Mouse (Mus musculus) right cerebral cortex, postnatal 4 days (tissue): ENCODE data around the gene Cops6.

Source experiments
- DNase-seq: peaks from one replicate; pipeline ENCODE4 v3.0.0-alpha.2; 2022

The Cops6 gene

GRCm38 (mm10) chr5:138160842-138161665 lies at the start of gene Cops6:
TSS of gene Cops6 (plus strand) at chr5:138161071.
- DNase-seq, result peak; percentile 91

DNA sequence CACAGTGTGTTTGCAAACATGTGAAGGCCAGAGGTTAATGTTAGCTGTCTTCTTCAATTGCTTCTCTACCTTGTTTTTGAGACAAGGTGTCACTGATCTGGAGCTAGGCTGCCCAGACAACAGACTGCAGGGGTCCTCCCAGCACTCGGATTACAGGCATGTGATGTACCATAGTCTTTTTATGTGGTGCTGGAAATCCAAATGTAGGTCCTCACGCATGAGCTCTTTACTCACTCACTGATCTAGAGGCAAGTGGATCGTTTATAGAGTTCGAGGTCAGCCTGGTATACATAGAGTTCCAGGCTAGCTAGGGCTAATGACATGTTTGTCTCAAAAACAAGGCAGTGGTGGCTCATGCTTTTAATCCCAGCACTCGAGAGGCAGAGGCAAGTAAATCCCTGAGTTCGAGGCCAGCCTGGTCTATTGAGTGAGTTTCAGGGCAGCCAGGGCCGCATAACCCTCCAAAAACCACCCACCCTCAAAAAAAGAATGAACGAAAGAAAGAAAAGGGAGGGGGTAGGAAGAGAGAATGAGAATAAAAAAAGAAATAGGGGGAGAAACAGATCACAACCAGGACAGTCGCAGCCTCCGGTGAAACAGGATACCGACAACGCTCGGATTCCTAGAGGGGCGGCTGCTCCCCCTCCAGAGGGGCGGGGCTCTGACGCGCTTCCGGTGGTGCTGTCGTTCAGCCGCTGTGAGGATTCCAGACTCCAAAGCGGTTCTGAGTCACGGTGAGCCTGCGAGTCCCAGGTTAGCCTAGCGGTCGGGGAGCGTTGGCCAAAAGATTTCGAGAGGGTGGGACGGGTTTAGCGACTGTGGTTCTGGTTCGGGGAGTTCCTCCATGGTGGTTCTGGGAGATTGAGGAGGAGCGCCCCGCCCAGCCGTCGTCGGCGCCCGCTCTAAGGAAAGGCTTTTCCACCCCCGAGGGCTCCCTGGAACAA lies 44.3 kb upstream of the Cops6 start, which contains the start of gene Zscan21:
Zscan21 (plus strand) TSS at position 649 of the 944 bp plus-strand sequence.
- DNase-seq, result peak; percentile 84

DNA sequence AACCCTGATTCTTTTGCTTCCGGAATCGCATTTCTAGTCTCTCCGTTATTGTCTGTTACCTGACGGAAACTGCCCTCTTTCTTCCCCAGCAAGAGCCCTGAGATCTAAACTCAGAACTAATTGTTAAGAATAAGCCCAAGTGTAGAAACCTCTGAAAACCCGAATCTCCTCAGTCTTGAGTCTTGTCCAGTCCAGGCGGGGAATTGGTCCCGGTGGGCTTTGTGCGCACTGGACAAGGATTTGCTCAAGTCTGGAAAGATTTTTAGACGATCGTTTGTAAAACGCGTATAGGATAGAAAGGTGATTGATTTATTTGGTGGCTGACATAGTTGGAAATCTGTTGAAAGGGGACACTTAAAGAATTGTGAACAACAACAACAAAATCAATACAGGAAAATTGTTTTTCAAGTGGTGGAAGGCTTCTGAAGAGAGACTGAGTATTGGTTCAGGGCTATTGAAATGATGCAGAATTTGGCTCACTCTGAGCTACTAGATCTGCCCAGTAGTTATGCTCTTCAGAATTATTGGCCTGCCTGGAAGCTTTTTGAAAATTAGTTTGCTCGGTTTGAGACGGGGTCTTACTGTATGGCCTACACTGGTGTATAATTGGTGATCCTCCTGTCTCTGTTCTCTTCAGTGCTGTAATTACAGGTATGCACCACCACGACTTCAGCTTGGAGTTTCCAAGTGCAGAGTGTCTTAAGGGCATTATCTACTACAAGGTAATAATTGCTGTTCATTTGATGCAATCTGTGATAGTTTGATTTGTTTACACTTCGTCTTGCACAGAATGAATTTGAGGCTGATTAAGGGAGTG lies 43.5 kb upstream of the Cops6 start:
- DNase-seq, result no peak

DNA sequence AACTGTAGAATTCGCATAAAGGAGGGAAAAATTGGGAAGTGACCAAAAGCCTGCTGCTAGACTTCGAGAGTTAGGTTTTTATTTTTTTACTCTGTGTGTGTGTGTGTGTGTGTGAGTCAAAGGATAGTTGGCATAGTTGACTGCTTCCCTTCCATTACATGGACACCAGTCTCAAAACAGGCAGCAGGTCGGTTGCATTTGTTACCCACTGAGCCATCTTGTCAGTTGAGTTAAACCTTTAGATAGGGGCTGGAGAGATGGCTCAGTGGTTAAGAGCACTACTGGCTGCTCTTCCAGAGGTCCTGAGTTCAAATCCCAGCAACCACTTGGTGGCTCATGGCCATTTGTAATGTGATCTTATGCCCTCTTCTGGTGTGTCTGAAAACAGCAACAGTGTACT lies 42.8 kb upstream of the Cops6 start:
- DNase-seq, result no peak

GRCm38 (mm10) chr5:138132425-138133064 lies 28.3 kb upstream of the Cops6 start:
- no peak for DNase-seq

DNA sequence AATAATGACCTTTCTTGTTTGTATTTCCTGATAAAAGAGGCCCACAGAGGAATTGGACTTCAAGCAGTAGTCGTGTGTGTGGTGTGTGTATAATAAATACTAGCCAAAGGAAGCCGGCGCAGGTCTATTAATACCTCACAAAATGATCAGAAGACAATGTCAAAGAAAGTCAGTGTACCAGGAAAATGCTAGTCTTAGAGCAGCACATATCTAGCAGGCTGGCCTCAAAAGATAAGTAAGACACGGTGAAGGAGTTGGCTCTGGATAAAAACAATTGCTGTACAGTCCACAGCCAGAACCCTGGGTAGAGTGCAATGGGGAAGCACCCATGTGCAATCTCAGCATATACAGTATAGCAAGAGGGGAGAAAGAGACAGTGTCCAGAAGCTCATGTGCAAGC lies 23.6 kb upstream of the Cops6 start:
- DNase-seq, result no peak

GRCm38 (mm10) chr5:138137935-138138549 lies 22.8 kb upstream of the Cops6 start:
- DNase-seq, result peak; percentile 8

GRCm38 (mm10) chr5:138138585-138138984 lies 22.3 kb upstream of the Cops6 start:
- DNase-seq, result no peak

DNA sequence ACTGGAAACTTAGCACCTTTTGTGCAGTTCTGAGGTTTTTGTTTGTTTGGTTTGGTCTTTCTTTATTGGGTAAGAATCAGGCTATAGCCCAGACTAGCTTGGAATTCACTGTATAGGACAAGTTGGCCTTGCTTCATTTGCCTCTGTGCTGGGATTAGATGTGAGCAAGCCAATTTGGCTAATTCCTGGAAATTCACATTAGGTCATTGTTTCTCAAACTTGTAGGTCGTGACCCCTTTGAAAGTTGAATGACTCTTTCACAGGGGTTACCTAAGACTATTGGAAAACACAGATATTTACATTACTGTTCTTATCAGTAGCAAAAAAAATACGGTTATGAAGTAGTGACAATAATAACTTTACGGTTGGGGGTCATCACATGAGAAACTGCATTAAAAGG lies 6.5 kb upstream of the Cops6 start:
- DNase-seq, result no peak

- DNase-seq, result peak; percentile 72
Observed at GRCm38 (mm10) chr5:138155443-138155976, 5.4 kb upstream of the Cops6 start, which contains the start of gene Zfp113. TSS of gene Zfp113 (minus strand) at chr5:138155744.

DNA sequence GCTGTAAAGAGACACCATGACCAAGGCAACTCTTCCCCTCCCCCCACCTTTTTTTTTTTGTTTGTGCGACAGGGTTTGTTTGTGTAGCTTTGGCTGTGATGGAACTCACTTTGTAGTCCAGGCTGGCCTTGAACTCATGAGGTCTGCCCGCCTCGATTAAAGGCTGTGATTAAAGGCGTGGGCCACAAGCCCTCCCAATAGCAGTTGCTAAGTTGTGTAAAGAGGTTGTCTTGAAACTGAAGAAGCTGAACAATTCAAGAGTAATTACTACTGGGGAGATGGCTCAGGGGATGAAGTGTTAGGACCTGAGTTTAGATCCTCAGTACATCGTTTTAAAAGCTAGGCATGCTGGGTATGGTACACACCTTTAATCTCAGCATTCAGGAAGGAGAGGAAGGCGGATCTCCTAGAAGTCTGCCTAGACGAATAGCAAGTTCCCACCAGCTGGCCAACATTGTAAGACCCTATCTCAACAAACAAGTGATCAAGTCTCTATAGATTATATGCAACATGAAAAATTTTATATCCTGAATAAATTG lies 578 bp upstream of the Cops6 start:
- DNase-seq, result no peak

- no peak for DNase-seq
Observed at GRCm38 (mm10) chr5:138163046-138163445, 2.2 kb downstream of the Cops6 start.

- no peak for DNase-seq
Observed at GRCm38 (mm10) chr5:138163610-138164009, 2.7 kb downstream of the Cops6 start.

GRCm38 (mm10) chr5:138165594-138165993 lies 4.7 kb downstream of the Cops6 start:
- no peak for DNase-seq

- peak; percentile 97 for DNase-seq
Observed at GRCm38 (mm10) chr5:138170936-138171561, 10.2 kb downstream of the Cops6 start.

GRCm38 (mm10) chr5:138171695-138172491 lies 11.0 kb downstream of the Cops6 start, which contains the start of the genes Ap4m1 and Mcm7:
TSS of gene Ap4m1 (plus strand) at chr5:138172002.
TSS of gene Mcm7 (minus strand) at chr5:138172422.
- DNase-seq, result peak; percentile 98

DNA sequence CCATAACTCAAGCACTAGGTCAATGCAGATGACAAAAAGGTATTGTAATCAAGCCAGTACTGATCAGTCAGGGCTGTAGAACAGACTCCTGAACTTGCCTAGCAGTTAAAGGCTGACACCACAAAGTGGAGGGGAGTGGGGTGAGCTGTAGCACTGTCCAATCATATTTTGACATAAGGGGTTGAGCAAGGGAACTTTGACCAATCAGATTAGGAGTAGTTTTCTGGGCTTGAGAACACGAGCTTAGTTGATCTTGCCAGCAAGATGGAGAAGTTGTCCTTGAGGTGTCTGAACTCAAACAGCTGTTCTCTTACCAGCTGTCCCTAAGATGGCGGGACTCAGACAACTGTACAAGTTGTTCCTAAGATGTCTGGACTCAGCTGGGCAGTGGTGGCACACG lies 12.3 kb downstream of the Cops6 start:
- DNase-seq, result no peak

GRCm38 (mm10) chr5:138186950-138187638 lies 26.2 kb downstream of the Cops6 start, which contains the start of the genes Taf6 and Cnpy4:
TSS of gene Taf6 (minus strand) at chr5:138187451.
TSS of gene Cnpy4 (plus strand) at chr5:138187485.
- peak; percentile 84 for DNase-seq
